Mouse (Mus musculus) layer of hippocampus, postnatal 14 days (tissue): ENCODE measurements around the gene Pcbd1. TPM values are rescaled to one million over a fixed set of nuclear protein-coding genes. Genes with fewer than 3 reads are reported as not detected.

Experiments
- DNase-seq, 2 experiments: peaks; one replicate each; pipeline ENCODE4 v3.0.0; 2021 to 2022; ENCODE audit warnings: low spot score in 2 of 2, mixed read lengths in 1 of 2
- long read RNA-seq, 2 experiments: library from polyadenylated mRNA; stranded (forward); transcript quantifications; one replicate each; pipeline ENCODE4 v2.0.0; 2021
- total RNA-seq, 2 experiments: library from RNA; stranded (reverse); gene quantifications; 2 replicates each; pipeline ENCODE4 v1.2.3; 2021

The Pcbd1 gene
- 10 to 100 TPM; 13.7 to 15.9 TPM for total RNA-seq
- long read RNA-seq, experiment 1, partial matches to known transcripts, result 0 of 3 reads
- long read RNA-seq, experiment 1, other reads (novel, unspliced or antisense), result 0 of 3 reads
- long read RNA-seq, experiment 2, transcript Pcbd1-201 (4 exons, 789 nt), result major isoform, 9 of 10 reads
- long read RNA-seq, experiment 2, partial matches to known transcripts, result 0 of 10 reads
- long read RNA-seq, experiment 2, other reads (novel, unspliced or antisense), result 0 of 10 reads

DNA sequence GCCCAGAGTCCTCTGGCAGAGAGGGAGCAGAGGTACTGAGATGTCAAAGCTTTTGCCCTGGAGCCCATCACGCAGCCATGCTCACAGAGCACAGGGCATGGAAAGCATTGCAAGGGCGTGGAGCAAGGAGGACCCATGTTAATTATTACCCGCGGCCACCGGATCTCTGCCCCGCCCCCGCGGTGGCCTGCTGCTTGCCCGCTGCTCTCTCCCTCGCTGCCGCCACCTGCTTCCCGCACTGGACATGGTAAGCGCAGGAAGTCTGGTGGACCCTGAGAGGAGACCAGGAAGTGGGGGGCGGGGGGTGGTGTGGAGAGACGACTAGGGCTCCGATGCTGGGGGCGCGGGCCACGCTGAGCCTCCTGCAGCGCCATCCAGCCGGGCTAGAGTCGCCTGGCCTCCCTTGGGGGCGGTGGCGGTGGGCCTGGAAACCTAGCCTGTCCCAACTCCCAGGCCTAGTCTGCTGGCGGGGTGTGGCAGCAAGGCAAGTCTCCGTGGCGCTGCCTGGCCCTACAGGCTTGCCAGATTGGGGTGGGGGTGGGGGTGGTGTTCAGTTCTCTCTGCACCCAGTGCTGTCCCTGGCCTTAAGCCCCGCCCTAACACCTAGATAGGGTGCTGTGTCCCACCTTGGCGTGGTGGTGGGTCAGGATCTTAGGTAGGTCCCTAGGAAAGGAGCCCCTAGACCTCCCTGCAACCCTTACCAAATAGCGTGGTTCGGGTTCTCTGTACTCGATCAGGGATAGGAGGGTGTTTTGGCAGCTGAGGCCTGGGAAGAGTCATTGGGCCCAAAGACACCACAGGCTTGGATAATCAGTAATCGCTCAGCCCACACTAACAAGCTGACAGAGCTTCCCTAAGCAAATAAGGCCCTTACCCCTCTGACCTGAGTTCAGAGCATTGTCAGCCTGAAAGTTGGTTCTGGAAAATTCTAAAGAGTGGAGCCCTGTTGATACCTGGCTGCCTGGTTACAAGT is at the start of gene Pcbd1:
TSS of gene Pcbd1 (plus strand) at position 162 of the 973 bp plus-strand sequence.
- no peak for DNase-seq

DNA sequence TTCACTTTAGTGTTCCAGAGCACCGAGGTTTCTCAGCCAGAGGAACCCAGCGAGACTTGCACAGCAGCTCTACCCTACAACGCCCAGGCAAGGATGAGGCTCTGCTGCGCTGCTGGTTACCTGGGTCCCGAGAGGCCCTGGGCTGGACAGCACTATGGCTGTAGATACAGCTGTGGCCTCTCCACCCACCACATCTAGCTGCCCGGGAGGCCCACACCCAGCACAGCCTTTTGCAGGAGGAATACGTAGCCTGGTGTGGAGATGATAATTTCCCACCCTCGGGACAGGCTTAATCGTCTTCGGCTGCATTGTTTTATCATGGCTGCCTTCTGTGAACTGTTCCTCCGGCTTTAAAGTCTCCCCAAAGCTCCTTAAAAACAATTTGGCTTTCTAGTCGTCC is 49.5 kb upstream of the Pcbd1 start:
- DNase-seq, result no peak

DNA sequence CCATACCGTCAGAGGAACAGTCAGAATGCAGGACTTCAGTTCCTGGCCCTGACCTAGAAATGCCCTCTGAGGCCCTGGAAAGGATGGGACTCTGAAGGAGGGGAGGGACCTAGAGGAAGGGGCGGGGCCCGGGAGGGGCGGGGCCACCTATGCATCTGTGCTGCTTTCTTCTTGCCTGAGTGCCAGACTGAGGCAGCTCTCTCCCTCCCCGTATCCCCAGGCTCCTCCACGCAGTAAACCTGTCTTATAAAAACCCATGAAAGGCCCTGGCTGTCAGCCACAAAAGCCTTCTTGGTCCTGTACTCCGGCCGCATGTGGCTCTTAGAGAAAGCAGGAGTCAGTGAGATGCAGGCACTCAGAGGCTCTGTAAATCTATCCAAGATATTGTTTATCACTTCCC is 44.0 kb upstream of the Pcbd1 start:
- no peak for DNase-seq

DNA sequence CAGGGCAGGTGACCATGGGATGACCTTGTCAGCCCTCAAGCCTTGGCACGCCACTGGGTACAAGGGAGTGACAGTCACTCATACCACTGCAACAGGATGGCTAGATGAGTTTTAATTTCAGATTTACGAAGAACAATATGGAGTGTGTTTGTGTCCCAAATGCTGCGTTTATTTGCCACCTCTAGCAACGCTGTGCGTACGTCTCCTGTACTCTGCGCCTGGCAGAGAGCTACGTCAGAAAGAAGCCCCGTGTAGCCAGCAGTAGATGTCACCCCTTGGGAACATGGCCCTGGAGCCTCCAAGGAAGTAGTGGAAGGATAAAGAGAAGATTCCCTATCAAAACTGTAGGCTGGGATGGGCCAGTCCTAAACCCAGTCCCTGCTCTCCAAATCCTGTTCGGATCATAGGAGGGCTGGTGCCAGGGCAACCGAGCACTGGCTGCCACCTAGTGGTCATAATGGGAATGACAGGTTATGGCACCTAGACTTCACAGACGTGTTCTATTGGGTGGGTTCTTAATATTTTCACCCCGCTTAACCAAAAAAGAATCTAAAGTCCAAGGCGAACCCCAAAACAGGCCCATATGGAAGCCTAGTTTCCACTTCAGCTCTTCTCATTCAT is 37.0 kb upstream of the Pcbd1 start:
- peak; percentile 70 to 77 for DNase-seq

DNA sequence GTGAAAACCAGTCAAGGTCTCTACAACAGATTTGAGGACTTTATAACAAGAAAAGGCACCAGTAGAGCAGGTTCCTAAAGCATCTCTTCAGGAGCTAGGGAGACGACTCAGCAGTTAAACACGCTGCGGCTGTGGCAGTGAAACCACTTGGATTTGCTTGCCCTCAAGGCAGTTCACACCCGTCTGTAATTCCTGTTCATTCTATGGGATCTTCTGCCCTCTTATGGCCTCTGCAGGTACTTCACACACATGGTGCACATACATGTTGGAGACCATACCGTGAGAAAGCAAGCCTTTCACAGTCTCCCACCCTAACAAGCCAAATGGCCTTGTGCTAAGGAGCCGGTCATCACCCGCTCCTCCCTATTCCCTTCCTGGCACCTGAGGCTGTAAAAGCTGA is 32.5 kb upstream of the Pcbd1 start:
- DNase-seq, result no peak

DNA sequence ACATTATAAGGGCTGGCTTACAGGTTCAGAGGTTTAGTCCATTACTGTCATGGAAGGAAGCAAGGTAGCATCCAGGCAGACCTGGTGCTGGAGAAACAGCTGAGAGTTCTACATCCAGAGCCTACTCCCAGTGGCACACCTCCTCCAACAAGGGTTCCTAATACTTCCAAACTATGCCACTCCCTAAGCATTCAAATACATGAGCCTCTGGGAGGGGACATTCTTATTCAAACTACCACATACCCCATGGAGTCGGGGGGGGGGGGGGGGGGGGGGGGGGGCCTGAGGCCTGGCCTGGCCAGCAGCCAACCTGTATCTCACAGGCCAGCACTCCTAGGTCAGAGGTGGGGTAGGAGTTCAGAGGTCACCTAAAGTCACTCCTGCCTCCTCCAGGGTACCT is 30.0 kb upstream of the Pcbd1 start:
- DNase-seq, result no peak

DNA sequence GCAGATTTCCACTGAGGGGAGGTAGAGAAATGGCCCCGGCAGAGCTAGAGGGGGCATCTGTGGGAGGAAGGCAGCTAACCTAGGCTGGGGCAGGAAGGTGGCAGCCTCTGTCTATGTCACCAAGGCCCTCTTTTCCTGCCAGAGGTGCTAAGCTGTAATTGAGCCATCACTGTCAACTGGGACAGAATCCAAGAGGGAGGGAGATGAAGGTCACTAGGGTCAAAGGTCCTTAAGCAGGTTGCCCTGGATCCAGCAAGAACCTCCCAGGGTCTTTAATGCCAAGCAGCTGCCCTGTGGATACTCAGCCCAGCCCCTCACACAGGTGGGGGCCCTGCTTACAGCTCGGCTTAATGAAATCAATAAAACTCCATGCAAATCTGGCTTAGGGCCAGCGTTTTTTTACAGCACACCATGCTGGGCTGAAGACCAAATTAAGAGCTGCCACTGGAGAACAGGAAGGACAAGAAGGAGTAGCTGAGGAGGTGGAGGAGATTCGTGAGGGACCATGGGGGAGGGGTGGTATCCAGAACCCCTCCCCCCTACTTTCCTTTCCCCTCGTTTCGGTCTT is 29.5 kb upstream of the Pcbd1 start:
- no peak for DNase-seq

DNA sequence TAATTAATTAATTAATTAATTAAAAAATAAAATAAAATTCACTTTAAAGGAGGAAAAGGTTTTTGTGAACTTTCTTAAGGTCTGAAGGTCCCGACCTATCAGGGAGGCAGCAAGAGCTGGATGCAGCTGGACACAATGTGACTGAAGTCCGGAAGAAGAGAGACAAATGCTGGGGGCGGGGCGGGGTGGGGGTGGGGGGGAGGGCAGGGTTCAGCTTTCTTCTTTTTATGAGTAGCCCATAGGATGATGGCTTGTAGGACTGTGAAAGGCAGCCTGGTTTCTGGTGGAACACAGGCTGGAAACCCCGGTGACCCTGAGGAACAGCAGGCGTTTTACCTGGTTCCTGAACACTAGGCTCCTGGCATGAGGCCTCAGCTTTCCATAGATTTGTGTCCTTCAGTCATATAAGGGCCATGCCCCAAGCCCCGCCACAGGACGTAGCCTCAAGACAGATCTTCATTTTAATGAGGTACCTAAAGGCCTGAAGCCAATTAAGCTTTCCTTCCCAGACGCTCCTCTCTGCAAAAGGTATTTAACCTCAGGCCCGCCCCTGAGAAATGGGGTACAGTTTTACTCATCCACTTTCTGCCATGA is 25.8 kb upstream of the Pcbd1 start:
- DNase-seq, result no peak

DNA sequence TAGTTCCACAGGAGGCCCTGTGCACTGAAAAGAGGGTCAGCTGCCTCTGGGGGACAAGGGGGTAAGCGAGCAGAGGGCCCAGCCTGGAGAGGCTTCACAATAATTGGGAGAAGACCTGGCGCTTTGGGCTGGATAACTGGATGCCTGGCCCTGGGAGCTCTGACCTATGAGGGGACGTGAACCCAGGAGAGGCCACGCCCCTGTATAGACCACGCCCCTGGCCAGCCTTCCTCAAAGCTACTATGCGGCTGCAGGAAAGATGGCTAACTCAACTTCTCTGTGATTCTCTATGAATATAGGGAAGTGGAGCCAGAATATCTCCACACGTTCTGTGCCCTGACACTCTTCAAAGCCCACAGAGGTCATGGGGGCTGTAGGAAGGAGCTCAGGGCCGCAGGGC is 24.5 kb upstream of the Pcbd1 start:
- DNase-seq, result no peak

DNA sequence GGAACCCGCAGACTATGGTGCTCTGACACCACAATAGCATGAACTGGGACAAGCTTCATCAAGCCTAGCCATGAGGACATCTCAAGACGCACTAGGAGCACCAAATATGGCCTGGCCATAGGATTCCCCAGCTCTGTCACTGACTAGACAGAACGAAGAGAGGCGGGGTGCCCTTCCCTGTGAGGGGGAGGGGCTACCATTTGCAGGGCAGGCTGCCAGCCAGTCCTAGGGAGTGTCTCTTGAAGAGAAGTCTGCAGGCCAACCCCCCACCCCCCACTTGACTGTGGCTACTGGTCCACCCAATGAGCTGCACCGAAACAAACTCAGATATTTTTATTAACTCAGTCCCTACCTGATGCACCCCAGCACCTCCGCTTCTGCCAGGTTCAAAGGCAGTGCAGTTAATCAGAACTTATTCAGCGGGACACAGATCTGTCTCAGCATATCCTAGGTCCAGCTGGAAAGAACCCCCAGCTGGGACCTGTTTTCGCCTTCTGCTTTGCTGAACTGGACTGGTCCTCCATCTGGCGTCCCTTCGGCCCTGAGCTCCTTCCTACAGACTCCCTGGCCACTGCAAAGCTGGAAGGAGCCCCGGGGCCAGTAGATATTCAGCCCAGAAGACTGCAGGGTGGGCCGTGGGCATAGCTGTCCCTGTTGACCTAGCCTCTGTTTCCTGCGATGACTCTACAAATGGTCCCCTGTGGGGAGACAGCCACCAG is 23.7 kb upstream of the Pcbd1 start:
- DNase-seq, result no peak

DNA sequence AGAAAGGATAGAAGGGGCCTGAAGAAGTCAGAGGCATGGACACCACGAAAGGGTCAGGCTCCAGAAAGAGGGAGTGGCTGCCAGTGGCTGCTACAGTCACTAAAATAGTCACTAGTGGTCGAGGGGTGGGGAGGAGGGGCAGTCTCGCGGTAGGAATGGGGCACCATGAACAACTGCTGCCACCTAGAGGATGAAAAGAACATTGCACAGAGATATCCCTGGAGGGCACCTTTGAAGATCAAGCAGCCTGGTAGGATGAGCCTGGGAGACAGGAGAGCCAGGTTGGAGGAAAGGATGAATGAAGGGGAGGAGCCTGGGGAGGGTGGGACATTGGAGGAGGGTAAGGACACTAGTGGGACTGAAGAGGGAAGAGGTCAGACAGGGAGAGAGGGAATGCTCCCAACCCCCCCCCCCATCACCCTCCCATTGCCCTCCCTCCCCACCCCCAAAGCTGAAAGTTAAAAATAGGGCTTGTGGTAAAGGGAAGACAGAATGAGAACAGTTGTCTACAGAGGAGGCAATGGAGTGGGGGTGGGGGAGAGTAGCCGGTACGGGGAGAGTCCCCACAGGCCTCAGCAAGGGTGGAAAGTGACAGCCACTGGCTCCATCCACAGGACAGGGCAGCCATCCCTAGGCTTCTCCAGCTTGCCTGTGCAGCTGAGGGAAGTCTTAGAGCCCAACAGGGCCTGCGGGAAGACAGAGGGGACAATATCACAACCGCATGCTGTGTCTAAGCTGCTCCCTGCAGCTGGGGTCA is 20.5 kb upstream of the Pcbd1 start:
- peak; percentile 57 to 74 for DNase-seq

DNA sequence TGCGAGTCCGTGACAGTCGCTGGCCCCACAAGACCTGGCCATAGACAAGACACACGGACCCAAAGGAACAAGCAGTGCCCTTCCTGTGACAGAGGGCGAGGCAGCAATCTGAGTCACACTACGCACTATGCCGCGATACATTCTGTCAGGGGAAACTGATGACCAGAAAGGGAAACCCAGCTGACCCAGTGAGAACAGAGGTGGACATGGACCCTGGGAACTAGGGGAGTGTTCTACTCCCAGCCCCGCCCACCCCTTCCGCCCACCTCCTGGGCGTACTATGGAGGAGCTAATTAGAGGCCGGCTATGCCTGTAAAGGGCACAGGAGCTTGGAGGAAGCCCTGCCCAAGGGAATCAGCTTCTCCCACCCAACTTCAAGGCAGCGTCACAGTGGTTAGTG is 19.9 kb upstream of the Pcbd1 start:
- no peak for DNase-seq

DNA sequence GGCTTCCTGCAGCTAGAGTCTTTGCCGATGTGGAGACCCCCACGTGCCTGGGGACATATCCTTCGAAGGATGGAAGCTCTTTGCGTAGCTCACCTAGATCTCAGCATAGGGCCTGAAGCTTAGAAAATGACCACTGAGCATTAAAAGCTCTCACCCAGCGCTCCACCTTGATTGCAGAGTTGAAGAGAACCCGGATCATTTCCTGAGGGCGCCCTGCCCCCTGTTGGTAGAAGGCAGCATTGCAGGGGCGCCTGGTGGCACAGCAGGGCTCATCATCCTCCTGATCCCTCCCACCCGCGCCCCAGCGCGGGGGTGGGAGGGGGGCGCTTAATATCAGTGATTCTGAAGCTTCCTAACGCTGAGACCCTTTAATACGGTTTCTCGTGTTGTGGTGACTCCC is 16.8 kb upstream of the Pcbd1 start:
- peak in 1 of 2 experiments; percentile 44 for DNase-seq

DNA sequence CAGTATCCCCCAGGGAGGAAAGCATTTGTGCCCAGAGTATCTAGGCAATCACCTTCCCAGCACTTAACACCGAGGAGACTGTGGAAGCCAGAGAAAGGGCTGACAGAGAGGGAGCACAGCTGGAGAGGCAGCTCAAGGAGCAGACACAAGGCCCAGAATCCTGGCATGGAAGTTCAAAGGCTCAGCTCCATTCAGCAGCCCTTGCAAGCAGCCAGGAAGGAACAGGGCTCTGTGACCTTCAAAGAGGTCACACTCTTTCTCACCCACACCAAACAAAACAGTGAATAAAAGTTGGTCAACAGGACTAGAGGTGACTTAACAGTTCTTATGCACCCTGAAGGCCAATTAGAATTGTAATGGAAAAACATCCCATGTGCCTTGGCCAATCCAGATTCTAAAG is 14.5 kb upstream of the Pcbd1 start:
- DNase-seq, result no peak

DNA sequence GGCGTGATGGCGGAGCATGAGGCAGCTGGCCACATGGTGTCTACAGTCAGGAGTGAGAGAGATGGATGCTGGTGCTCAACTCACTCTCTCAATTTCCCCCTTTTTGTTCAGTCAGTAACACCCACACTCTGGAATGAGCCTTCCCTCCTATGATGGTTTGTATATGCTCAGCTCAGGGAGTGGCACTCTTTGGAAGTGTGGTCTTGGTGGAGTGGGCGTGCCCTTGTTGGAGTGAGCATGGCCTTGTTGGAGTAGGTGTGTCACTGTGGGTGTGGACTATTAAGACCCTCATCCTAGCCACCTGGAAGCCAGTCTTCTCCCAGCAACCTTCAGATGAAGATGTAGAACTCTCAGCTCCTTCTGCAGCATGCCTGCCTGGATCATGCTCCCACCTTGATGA is 13.5 kb upstream of the Pcbd1 start:
- no peak for DNase-seq

DNA sequence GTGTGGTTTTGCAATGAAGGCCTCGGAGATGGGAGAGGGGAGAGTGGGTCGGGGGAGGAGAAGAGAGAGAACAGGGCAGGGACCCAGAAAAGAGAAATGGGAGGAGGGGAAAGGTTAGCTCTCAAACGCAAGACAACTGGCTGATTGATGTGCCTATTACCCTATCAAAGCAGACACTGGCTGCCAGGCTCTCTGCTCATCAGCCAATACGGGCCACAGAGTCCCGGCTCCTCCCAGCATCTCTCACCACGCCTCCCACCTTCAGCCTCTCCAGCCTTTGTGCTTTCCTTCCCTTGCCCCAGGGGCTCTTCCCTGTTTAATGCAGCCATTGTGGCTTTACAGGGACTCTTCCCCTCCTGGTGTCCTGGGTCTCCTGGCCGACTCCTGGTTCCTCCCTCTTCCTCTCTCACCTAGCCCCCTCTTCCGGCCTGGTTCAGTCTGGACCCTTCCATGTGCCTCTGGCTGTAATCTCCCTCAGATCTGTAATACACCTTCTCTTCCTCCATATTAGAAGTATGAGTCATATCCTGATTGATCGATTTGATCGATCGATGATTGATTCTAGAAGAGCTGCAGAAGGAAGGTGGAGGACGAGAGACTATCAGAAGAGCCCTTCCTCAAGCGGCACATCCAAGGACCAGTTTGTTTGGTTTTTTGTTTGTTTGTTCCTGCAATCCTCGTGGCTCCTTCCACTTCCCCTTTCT is 8.8 kb upstream of the Pcbd1 start:
- DNase-seq, result peak; percentile 51 to 75

DNA sequence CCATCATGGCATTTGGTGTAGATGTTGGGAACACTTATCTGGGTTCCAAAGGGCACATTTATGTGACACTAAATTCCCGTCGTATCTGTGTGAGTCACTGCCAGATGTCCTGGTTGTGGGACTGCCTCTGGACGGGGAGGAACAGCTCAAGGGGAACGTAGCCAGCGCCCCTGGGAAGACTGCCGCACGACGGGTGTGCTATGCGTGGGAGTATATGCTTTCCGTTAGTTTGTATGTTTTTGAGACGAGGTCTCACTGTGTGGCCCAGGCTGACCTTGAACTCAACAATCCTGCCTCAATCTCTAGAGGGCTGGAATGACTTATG is 8.2 kb upstream of the Pcbd1 start:
- no peak for DNase-seq

DNA sequence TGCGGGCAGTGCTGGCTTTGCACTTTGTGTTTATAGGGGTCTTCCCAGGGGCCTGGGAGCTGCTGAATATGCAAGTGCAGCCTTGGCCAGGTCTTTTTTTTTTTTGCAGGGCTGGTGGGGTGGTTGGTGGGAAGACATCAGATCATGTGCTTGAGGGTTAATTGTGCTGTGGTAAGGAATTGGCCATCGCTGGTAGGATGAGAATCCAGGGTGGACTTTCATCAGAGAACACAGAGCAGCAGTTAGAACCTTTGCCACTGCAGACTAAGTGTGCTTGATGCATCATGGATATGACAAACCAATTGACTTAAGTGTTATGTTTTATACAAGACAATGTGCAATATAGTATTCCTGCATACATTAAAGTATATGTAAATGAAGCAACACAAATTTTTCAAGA is 3.8 kb upstream of the Pcbd1 start:
- no peak for DNase-seq

DNA sequence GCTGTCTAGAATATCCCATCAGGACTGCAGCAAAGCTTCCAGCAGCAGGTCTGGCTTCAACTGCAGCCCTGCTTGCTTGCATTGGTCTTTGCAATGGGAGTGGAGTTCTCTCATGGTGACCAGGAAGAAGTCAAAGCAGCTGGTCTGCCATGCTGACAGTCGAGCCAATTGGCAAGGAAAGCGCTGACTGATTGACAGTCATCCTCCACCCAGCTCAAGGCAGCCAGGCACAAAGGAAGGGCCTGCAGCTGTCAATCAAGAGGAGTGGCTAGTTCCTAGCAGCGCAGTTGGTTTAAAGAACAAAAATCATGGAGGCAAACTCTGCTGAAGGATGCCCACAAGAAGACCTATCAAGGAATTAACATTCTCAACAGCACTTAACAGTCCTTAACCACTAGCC is 2.6 kb upstream of the Pcbd1 start:
- DNase-seq, result no peak

DNA sequence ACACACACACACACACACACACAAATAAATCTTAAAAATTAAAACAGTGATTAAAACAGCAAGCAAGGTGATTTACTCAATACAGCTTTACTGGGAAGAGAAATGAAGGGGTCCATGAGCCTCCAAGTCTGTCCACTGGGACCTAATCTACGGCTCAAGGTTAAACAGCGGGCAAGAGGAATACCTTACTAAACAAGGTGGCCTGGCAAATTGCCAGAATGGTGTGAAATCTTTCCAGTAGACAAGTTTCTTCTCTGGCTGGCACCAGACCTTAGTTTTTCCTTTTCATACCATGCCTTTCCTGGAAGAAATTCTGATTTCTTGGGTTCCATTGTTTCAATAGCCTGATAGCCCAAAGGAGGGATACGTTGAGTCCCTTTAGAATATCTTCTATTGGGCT is 663 bp upstream of the Pcbd1 start:
- DNase-seq, result no peak
